Mouse (Mus musculus): ENCODE results near the gene Hmgcll1.
"Not testable (repeated sequence)": the region's sequence is repeated elsewhere in the genome, so short reads cannot be mapped to it uniquely, and the experiment has no call there.

DNA sequence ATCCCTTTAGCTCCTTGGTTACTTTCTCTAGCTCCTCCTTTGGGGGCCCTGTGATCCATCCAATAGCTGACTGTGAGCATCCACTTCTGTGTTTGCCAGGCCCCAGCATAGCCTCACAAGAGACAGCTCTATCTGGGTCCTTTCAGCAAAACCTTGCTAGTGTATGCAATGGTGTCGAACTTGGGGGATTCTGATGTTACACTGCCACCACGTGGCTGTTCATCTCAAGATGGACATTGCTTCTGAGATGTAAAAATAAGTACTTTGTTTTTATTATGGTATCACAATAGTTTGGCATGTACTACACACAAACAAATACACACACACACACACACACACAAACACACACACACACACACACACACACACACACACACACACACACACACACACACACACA, 108.2 kb downstream of the Hmgcll1 start:
- TF ChIP-seq CTCF (IDR thresholded peaks at IDR 0.05; ENCODE audit: borderline replicate concordance, extremely low read depth, insufficient read depth, insufficient read length), result peak; percentile 61; the same call in 1 of the 2 replicates
- TF ChIP-seq POLR2A (IDR thresholded peaks at IDR 0.05; ENCODE audit: borderline replicate concordance, extremely low read depth, insufficient read depth, insufficient read length, poor library complexity, severe bottlenecking), result not testable (repeated sequence)

Data from brain, embryonic 14.5 days (tissue).